Mouse (Mus musculus): Measurements from ENCODE around the gene Tmem104. TPM values are rescaled to one million over a fixed set of nuclear protein-coding genes. Genes with fewer than 3 reads are reported as not detected.

The Tmem104 gene
- polyA plus RNA-seq, 1 experiment from 2014 or later, result 13.9 TPM

DNA sequence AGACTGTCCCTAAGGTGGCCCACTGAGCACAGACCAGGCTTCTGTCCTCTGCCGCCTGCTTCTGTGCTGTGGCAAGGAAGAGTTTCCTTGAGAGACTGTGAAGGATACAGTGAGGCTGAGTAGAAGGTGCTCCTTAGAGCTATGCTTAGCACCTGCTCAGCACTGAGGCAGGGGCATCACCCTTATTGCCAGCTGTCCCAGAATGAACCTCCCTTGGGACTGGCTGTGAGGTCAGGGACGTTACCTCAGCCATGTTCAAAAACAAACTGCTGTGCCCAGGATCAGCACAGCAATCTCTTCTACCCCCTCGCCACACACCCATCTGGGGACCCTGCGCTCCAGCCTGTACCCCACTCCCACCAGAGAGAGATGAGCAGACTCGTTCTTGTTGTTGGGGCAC lies 45.6 kb downstream of the Tmem104 start:
- no peaks in the 10 kb centered on the region for H3K36me3 ChIP-seq
- H3K9me3 ChIP-seq (replicated peaks), result no peaks in the 10 kb centered on the region
- ATAC-seq (ENCODE audit: insufficient number of reproducible peaks, low FRiP score, low TSS enrichment, low read depth), result no peak
- 75% methylated on average over 5 of the region's 5 CpGs for WGBS
- H3K27me3 ChIP-seq, result peaks cover 13% of the 10 kb centered on the region; the same call in 1 of the 2 replicates
- H3K4me2 ChIP-seq (replicated peaks), result no peak overlapping the region
- H3K27ac ChIP-seq (replicated peaks), result no peak overlapping the region
- H3K4me3 ChIP-seq (replicated peaks), result no peak overlapping the region
- peaks cover 16% of the 10 kb centered on the region for H3K4me1 ChIP-seq
- H3K9ac ChIP-seq, result no peak overlapping the region

DNA sequence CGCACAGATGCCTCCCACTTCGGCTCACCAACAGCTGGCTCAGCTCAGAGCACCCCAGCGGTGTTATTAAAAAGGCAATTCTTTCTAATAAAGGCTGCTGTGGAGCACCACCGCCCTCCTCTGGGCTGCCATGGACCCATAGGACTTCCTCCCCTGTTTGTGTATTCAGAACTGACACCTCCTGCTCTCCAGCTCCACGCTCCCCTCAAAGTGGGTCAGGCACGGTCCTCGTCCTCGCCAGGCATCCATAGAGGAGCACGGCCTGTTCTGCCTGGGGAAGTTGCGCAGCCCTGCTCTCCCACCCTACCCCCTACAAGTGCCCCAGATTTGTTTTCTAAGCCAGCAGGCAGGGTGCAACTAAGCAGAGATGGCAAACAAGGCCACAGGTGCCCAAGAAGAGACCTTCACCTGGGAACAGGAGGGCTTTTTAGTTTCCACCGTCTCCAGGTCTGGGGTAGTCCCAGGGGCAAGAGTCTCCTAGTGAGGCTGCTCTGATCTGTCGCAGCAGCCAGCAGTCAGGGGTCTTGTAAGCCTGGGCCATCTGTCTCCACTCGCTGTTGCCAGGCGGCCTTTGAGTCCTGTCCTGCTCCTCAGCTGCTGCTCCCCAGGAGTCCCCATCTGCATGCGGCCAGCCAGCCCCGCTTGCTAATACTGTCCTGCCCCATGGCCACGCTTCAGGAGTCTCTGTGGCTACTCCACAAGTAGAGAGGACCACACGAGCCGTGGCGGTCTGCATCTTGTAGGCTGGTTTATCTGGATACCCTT lies 46.4 kb downstream of the Tmem104 start:
- ATAC-seq (ENCODE audit: insufficient number of reproducible peaks, low FRiP score, low TSS enrichment, low read depth), result no peak
- Histone ChIP-seq H3K27me3 (peaks cover 10% of the 10 kb centered on the region; the same call in 1 of the 2 replicates), H3K4me3 (replicated peaks) (no peak overlapping the region), H3K36me3 (no peaks in the 10 kb centered on the region), H3K4me1 (peaks cover 16% of the 10 kb centered on the region), H3K4me2 (replicated peaks) (no peak overlapping the region), H3K27ac (replicated peaks) (no peak overlapping the region), H3K9ac (no peak overlapping the region), H3K9me3 (replicated peaks) (no peaks in the 10 kb centered on the region)
- 62% methylated on average over 20 of the region's 20 CpGs for WGBS

DNA sequence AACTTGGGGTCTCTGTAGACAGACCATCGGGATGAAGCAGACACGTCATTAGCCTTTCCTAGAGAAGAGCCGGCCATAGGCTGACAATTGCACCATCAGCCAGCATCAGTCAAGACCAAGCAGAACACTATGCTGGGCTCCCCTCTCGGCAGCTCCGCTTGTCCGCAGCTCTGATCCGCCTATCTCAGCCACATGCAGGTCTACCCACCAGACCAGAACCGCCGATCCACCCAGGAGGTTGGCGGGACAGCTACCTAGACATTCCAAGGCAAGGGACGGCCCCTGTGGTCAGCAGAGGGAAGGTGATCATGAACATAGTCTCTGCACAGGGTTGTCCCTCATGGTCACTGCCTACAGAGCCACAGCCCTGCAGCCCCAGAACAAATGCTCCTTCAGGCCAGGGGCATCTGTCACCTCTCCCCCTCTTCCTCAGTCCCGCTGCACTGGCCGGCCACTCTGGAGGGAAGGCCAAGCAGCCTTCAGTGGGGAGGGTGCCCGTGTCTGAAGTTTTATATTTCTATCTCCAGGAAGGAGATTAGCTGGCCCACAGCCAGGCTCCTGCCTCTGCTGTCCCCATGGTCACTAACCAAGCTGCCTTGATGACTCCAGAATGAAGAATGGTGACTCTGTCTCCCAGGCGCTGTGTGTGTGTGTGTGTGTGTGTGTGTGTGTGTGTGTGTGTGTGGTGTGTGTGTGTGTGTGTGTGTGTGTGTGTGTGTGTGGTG lies 47.2 kb downstream of the Tmem104 start:
- 79% methylated on average over 15 of the region's 15 CpGs for WGBS
- Histone ChIP-seq H3K27me3 (peaks cover 5% of the 10 kb centered on the region; the same call in 1 of the 2 replicates), H3K4me1 (peaks cover 16% of the 10 kb centered on the region), H3K4me3 (replicated peaks) (no peak overlapping the region), H3K9me3 (replicated peaks) (no peaks in the 10 kb centered on the region), H3K27ac (replicated peaks) (no peak overlapping the region), H3K9ac (no peak overlapping the region), H3K36me3 (no peaks in the 10 kb centered on the region), H3K4me2 (replicated peaks) (no peak overlapping the region)
- ATAC-seq (ENCODE audit: insufficient number of reproducible peaks, low FRiP score, low TSS enrichment, low read depth), result no peak

DNA sequence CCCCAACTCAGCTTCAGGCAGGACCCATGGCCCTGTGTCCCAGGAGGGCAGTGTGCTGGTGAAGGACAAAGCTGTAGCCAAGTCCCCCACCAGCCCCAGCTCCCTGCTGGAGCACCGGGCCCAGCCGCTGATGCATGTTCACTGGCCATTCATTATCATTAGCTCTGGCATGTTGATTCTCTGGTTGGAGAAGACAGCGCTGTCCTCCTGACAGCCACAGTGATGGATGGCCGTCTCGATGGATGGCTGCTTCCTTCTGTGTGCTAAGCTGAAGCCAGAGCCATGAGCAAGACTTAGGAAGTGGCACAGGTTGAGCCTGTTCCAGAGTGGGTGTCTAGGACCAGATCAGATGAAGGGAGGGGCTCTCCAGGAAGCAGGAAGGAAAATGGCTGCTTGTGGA lies 49.3 kb downstream of the Tmem104 start:
- H3K9me3 ChIP-seq (replicated peaks), result no peaks in the 10 kb centered on the region
- WGBS, result 65% methylated on average over 5 of the region's 5 CpGs
- ATAC-seq (ENCODE audit: insufficient number of reproducible peaks, low FRiP score, low TSS enrichment, low read depth), result no peak
- no peak overlapping the region for H3K9ac ChIP-seq
- H3K4me1 ChIP-seq, result peaks cover 12% of the 10 kb centered on the region
- H3K36me3 ChIP-seq, result no peaks in the 10 kb centered on the region
- H3K27ac ChIP-seq (replicated peaks), result no peak overlapping the region
- peaks cover 4% of the 10 kb centered on the region; the same call in 1 of the 2 replicates for H3K27me3 ChIP-seq
- no peak overlapping the region for H3K4me3 ChIP-seq (replicated peaks)
- no peak overlapping the region for H3K4me2 ChIP-seq (replicated peaks)

DNA sequence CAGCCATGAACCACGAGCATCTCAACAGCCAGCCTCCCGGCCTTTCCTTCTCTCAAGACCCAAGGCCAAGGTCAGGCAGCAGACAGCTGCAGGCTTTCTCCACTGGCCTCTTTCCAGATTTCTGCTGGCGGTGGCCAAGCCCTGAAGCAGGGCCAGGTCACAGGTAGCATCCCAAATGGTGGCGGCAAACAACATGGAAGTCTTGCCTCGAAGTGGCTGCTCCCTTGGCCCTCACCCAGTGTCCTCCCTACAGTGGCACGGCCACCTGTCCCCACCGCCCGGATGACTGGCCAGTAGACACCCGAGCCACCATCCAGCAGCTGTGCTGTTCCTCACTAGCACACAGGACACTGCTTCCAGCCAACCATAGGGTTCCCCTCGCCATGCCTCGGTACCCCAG lies 54.1 kb downstream of the Tmem104 start:
- Histone ChIP-seq H3K4me2 (replicated peaks) (no peak overlapping the region), H3K9ac (no peak overlapping the region), H3K27me3 (peaks cover 3% of the 10 kb centered on the region; the same call in 1 of the 2 replicates), H3K4me3 (replicated peaks) (no peak overlapping the region), H3K36me3 (peaks cover 10% of the 10 kb centered on the region; the same call in 1 of the 2 replicates), H3K9me3 (replicated peaks) (no peaks in the 10 kb centered on the region), H3K27ac (replicated peaks) (no peak overlapping the region), H3K4me1 (no peaks in the 10 kb centered on the region)
- 75% methylated on average over 11 of the region's 11 CpGs for WGBS
- ATAC-seq (ENCODE audit: insufficient number of reproducible peaks, low FRiP score, low TSS enrichment, low read depth), result no peak

DNA sequence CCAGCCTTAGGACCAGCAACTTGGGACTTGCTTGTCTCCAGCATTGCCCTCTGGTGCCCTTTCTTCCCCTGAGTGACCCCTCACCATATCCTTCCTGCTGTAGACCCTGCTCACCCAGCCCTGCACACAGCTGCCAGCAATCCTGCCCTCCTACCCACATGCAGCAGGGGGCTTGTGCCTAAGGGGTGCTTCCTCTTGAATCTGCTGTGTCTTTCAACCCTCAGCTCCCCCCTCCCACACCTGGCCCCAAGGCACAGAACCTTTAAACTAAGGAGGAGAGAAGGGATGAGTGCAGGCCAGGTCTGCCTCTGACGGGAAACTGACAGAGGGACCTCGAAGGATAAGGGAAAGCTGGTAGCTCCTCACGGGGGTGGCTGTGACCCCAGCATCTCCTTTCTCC lies 55.5 kb downstream of the Tmem104 start:
- 59% methylated on average over 3 of the region's 3 CpGs for WGBS
- ATAC-seq (ENCODE audit: insufficient number of reproducible peaks, low FRiP score, low TSS enrichment, low read depth), result no peak

DNA sequence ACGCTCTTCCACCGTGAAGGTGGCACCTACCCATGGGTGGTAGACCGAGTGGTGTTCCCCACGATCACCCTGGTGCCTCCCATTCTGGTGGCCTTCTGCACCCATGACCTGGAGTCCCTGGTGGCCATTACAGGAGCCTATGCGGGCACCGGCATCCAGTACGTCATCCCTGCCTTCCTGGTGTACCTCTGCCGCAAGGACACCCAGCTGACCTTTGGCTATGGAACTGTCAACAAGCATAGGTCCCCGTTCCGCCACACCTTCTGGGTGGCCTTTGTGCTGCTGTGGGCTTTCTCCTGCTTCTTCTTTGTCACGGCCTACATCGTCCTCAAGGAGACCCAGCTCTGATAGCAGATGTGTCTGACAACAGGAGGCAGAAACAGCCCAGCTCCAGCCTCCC lies 56.5 kb downstream of the Tmem104 start:
- WGBS, result 91% methylated on average over 12 of the region's 12 CpGs
- H3K27me3 ChIP-seq, result peaks cover 27% of the 10 kb centered on the region
- peaks cover 10% of the 10 kb centered on the region; the same call in 1 of the 2 replicates for H3K36me3 ChIP-seq
- H3K27ac ChIP-seq (replicated peaks), result no peak overlapping the region
- H3K9ac ChIP-seq, result no peak overlapping the region
- no peaks in the 10 kb centered on the region; the same call in 1 of the 2 replicates for H3K4me1 ChIP-seq
- ATAC-seq (ENCODE audit: insufficient number of reproducible peaks, low FRiP score, low TSS enrichment, low read depth), result no peak
- no peak overlapping the region for H3K4me2 ChIP-seq (replicated peaks)
- no peaks in the 10 kb centered on the region for H3K9me3 ChIP-seq (replicated peaks)
- no peak overlapping the region for H3K4me3 ChIP-seq (replicated peaks)

More for the DNA sequence above, 55.5 kb downstream of the Tmem104 start:
- Histone ChIP-seq H3K27ac (replicated peaks) (no peak overlapping the region), H3K4me3 (replicated peaks) (no peak overlapping the region), H3K36me3 (peaks cover 10% of the 10 kb centered on the region; the same call in 1 of the 2 replicates), H3K9ac (no peak overlapping the region), H3K4me2 (replicated peaks) (no peak overlapping the region), H3K27me3 (peaks cover 17% of the 10 kb centered on the region), H3K4me1 (no peaks in the 10 kb centered on the region; the same call in 1 of the 2 replicates), H3K9me3 (replicated peaks) (no peaks in the 10 kb centered on the region)

DNA sequence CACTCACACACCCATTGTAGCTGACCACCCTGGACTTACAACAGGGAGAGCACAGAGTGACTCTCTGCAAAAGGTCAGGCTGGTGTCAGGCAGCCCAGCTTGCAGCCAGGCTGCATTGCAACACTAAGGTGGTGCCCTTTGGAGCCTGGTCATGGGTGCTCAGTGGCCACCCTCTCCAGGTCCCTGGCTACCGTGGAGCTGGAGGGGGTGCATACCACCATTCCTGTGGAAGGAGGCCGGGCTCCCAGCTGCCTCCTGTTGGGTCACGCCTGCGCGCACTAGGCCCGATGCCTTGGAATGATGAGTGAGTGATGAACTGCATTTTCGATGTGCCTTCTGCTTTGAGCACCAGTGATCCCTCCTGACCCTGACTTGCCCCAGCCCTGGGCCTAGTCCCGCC lies 57.6 kb downstream of the Tmem104 start:
- Histone ChIP-seq H3K4me1 (peaks cover 4% of the 10 kb centered on the region), H3K9me3 (replicated peaks) (no peaks in the 10 kb centered on the region), H3K9ac (no peak overlapping the region), H3K36me3 (peaks cover 10% of the 10 kb centered on the region; the same call in 1 of the 2 replicates), H3K4me2 (replicated peaks) (no peak overlapping the region), H3K27me3 (peaks cover 38% of the 10 kb centered on the region), H3K4me3 (replicated peaks) (no peak overlapping the region), H3K27ac (replicated peaks) (no peak overlapping the region)
- no peak for ATAC-seq (ENCODE audit: insufficient number of reproducible peaks, low FRiP score, low TSS enrichment, low read depth)
- WGBS, result 91% methylated on average over 8 of the region's 8 CpGs

DNA sequence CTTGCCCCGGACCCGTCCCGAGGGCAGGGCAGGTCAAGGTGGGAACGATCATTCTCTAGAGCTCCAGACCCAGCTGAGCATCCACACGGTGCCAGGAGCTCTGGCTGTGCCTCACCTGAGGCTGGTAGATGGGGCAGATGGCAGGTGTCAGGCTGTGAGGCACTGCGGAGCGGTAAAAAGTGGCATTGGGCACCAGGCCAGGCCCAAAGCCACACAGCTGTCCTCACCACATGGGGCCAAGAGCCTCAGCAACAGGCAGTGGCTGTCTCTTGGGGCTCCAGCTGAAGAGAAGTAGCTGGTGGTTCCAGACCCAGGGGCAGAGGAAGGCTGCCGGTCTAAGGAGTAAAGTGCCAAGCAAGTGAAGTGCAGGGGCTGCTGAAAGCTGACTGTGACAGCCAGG lies 59.1 kb downstream of the Tmem104 start:
- no peaks in the 10 kb centered on the region for H3K9me3 ChIP-seq (replicated peaks)
- peaks cover 52% of the 10 kb centered on the region for H3K27me3 ChIP-seq

DNA sequence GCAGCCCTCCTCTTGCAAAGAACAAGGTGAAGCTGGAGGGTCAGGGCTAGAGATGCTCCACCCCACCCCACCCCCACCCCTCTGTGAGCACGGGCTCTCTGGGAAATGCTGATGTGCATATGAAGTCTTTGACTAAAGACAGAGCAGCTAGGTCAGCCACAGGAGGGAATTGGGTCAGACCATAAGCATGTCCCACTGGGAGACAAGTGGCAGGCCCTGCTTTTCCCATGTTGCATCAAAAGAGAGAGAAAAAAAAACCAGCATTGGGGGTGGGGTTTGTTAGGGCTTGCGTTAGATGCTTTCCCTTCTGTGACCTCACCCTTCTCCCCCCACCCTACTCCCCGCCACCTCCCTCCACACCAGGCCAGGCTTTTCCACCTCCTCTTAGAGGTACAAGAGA lies 60.0 kb downstream of the Tmem104 start:
- Histone ChIP-seq H3K4me3 (replicated peaks) (no peak overlapping the region), H3K27me3 (peaks cover 60% of the 10 kb centered on the region), H3K27ac (replicated peaks) (no peak overlapping the region), H3K4me1 (peaks cover 12% of the 10 kb centered on the region), H3K9ac (no peak overlapping the region), H3K36me3 (peaks cover 10% of the 10 kb centered on the region; the same call in 1 of the 2 replicates), H3K4me2 (replicated peaks) (no peak overlapping the region), H3K9me3 (replicated peaks) (no peaks in the 10 kb centered on the region)
- WGBS, result 23% methylated on average over 3 of the region's 3 CpGs
- no peak for ATAC-seq (ENCODE audit: insufficient number of reproducible peaks, low FRiP score, low TSS enrichment, low read depth)

More for the DNA sequence above, 59.1 kb downstream of the Tmem104 start:
- H3K4me3 ChIP-seq (replicated peaks), result no peak overlapping the region
- H3K4me1 ChIP-seq, result peaks cover 12% of the 10 kb centered on the region
- 69% methylated on average over 8 of the region's 8 CpGs for WGBS
- 0 out of 2 replicates have a peak, but pooled peaks have one; percentile 12 for ATAC-seq (ENCODE audit: insufficient number of reproducible peaks, low FRiP score, low TSS enrichment, low read depth)
- H3K9ac ChIP-seq, result no peak overlapping the region
- H3K4me2 ChIP-seq (replicated peaks), result no peak overlapping the region
- H3K27ac ChIP-seq (replicated peaks), result no peak overlapping the region
- peaks cover 10% of the 10 kb centered on the region; the same call in 1 of the 2 replicates for H3K36me3 ChIP-seq

DNA sequence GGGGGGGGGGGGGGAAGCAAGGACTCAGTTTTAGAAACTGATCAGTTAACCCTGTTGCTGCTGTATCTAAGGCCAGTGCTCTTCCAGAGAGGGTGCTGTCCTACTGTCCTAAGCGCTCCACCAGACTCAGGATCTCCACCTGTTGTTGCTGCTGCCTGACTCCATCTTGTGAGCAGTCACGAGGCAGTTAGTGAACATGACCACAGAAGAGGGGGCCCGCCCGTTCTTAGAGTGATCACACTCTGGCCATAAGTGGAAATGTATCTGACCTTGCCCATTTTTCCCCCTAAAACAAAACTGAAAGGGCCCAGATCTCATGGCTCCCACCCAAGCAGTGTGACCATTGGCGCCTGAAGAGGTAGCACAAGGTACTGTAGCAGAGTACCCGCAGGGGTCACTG lies 60.7 kb downstream of the Tmem104 start:
- Histone ChIP-seq H3K36me3 (peaks cover 10% of the 10 kb centered on the region; the same call in 1 of the 2 replicates), H3K4me2 (replicated peaks) (no peak overlapping the region), H3K27ac (replicated peaks) (no peak overlapping the region), H3K9me3 (replicated peaks) (no peaks in the 10 kb centered on the region), H3K9ac (no peak overlapping the region), H3K4me1 (peaks cover 12% of the 10 kb centered on the region), H3K4me3 (replicated peaks) (no peak overlapping the region), H3K27me3 (peaks cover 67% of the 10 kb centered on the region)
- ATAC-seq (ENCODE audit: insufficient number of reproducible peaks, low FRiP score, low TSS enrichment, low read depth), result no peak
- WGBS, result 70% methylated on average over 6 of the region's 6 CpGs

Data from embryonic facial prominence, embryonic 15.5 days (tissue).